Comparison of ENCODE assay signal across 8 mouse cellular contexts in genomic region chr2:72995346-72996097, GRCm38 (mm10). TPM values are rescaled to one million over a fixed set of nuclear protein-coding genes. Genes with fewer than 3 reads are reported as not detected.
A peak's percentile ranks its signal among the peaks of the same experiment; 100 is the strongest.
DNase-seq lines count a peak whose midpoint lies in the region; ATAC-seq and TF ChIP-seq lines count a peak whose summit lies in the region.

No protein-coding gene starts in this region.

- no peak overlapping the region for H3K4me3 ChIP-seq in spleen, adult 2 months (ENCODE audit: extremely low read depth, insufficient read depth, insufficient read length)
- H3K4me3 ChIP-seq in hindbrain, postnatal 0 days (ENCODE audit: low read length) = no peak overlapping the region

- H3K4me2 ChIP-seq in hindbrain, postnatal 0 days (ENCODE audit: low read depth, low read length) = peak overlapping the region; percentile 21; the same call in 1 of the 2 replicates

- TF ChIP-seq POLR2A in spleen, adult 2 months (IDR thresholded peaks at IDR 0.05; ENCODE audit: low read depth, low read length) = no peak

- H3K36me3 ChIP-seq in spleen, adult 2 months (ENCODE audit: control insufficient read depth, insufficient read depth, low read length) = no peaks in the 10 kb centered on the region
- H3K36me3 ChIP-seq in hindbrain, postnatal 0 days (ENCODE audit: insufficient read depth, low read length) = no peaks in the 10 kb centered on the region

- no peaks in the 10 kb centered on the region for H3K9me3 ChIP-seq in hindbrain, postnatal 0 days (ENCODE audit: low read length)

- H3K4me1 ChIP-seq in spleen, adult 2 months (ENCODE audit: control insufficient read depth, insufficient read depth, insufficient read length) = peaks cover 10% of the 10 kb centered on the region; the same call in 1 of the 2 replicates
- H3K4me1 ChIP-seq in hindbrain, postnatal 0 days (ENCODE audit: insufficient read depth, low read length) = peaks cover 9% of the 10 kb centered on the region; the same call in 1 of the 2 replicates

- ATAC-seq in hindbrain, postnatal 0 days = peak; percentile 93

- peak in 1 of 2 experiments; percentile 26 for DNase-seq in spleen, adult 2 months (ENCODE audit: low read depth in 1 of 2, low spot score in 2 of 2)
- no peak for DNase-seq in spleen, adult 18-20 months
- DNase-seq in cerebellum, postnatal 14 days = peak; percentile 91 to 93
- peak; percentile 46 for DNase-seq in gastrocnemius, adult 18-20 months (ENCODE audit: low spot score)
- peak; percentile 91 for DNase-seq in hindbrain, postnatal 0 days (ENCODE audit: low spot score)
- peak; percentile 57 to 89 for DNase-seq in left cerebral cortex, postnatal 25 days (ENCODE audit: low spot score in 2 of 2)
- peak; percentile 27 for DNase-seq in neural tube, embryonic 10.5 days (ENCODE audit: extremely low spot score, low spot score)
- peak; percentile 52 for DNase-seq in urinary bladder, postnatal 25 days (ENCODE audit: low spot score)

- intact Hi-C loops in left cerebral cortex, postnatal 25 days (cut with DNase I) = no loop called here

- H3K27ac ChIP-seq in spleen, adult 2 months (ENCODE audit: insufficient read depth, low read length) = peak overlapping the region; percentile 64
- peak overlapping the region; percentile 67 for H3K27ac ChIP-seq in hindbrain, postnatal 0 days

- H3K27me3 ChIP-seq in spleen, adult 2 months (ENCODE audit: control insufficient read depth, insufficient read depth, low read length) = no peaks in the 10 kb centered on the region
- H3K27me3 ChIP-seq in hindbrain, postnatal 0 days (ENCODE audit: insufficient read depth, low read length) = no peaks in the 10 kb centered on the region

- 40% methylated on average over 9 of the region's 9 CpGs for WGBS in spleen, adult 2 months
- WGBS in hindbrain, postnatal 0 days = 14% methylated on average over 9 of the region's 9 CpGs

- TF ChIP-seq CTCF in spleen, adult 2 months (IDR thresholded peaks at IDR 0.05; ENCODE audit: extremely low read depth, insufficient read depth, insufficient read length, insufficient replicate concordance) = no peak
- no peak for TF ChIP-seq CTCF in hindbrain, postnatal 0 days (IDR thresholded peaks at IDR 0.05; ENCODE audit: low read depth)

- H3K9ac ChIP-seq in hindbrain, postnatal 0 days (replicated peaks; ENCODE audit: low read length) = no peak overlapping the region

RNA-seq across cellular contexts. Expression of gene Gm11084, which starts 9.0 kb away (rescaled TPM):
- not detected in 2 replicates for polyA plus RNA-seq in spleen, adult 2 months (2012; rRNA removed)
- total RNA-seq in gastrocnemius, adult 18-20 months (2021) = not detected
- not detected in 2 replicates for total RNA-seq in hindbrain, postnatal 0 days (2014; rRNA removed)
- not detected in 2 replicates for polyA plus RNA-seq in hindbrain, postnatal 0 days (2015; fragmentation: Nextera tagmentation; extraction: Ambion mirVana)
- total RNA-seq in left cerebral cortex, postnatal 25 days (2021) = not detected

RNA-seq across cellular contexts. Expression of gene Sp3, which starts 15.3 kb away (rescaled TPM):
- 9.4 and 11.0 TPM in 2 replicates for polyA plus RNA-seq in spleen, adult 2 months (2012; rRNA removed)
- 10 to 100 TPM; 17.2 to 20.5 TPM for total RNA-seq in gastrocnemius, adult 18-20 months (2021)
- 62.1 and 91.4 TPM in 2 replicates for total RNA-seq in hindbrain, postnatal 0 days (2014; rRNA removed)
- 24.6 and 25.5 TPM in 2 replicates for polyA plus RNA-seq in hindbrain, postnatal 0 days (2015; fragmentation: Nextera tagmentation; extraction: Ambion mirVana)
- total RNA-seq in left cerebral cortex, postnatal 25 days (2021) = 10 to 100 TPM; 50.2 to 55.8 TPM

Comparison
In these comparisons a context has a peak if more than half of its experiments do, and no peak if none do; other contexts are left out.
1. DNase-seq: peak in cerebellum, postnatal 14 days (2 of 2), gastrocnemius, adult 18-20 months (single experiment), hindbrain, postnatal 0 days (single experiment), left cerebral cortex, postnatal 25 days (2 of 2), neural tube, embryonic 10.5 days (single experiment) and urinary bladder, postnatal 25 days (single experiment); none in spleen, adult 18-20 months (0 of 2).